Mouse (Mus musculus) CH12.LX (cell line): Measurements from ENCODE around the gene Neu4.

Experiments used
- BHLHE40 ChIP-seq: IDR thresholded peaks from 2 replicates; pipeline ENCODE4 v1.6.1; 2011; ENCODE audit warnings: mild to moderate bottlenecking, low read depth, low read length, improper control_type of control experiment
- CHD2 ChIP-seq: IDR thresholded peaks from 2 replicates; pipeline ENCODE4 v1.6.1; 2011; ENCODE audit warnings: low read length, improper control_type of control experiment
- CTCF ChIP-seq, 2 experiments: IDR thresholded peaks in 1 of 2; conservative IDR thresholded peaks in 1 of 2; 2 replicates each; pipeline ENCODE4 v1.5.1; 2011 to 2012; ENCODE audit warnings: low read depth in 2 of 2, low read length in 2 of 2, improper control_type of control experiment in 1 of 2, inconsistent platforms in 1 of 2, mild to moderate bottlenecking in 1 of 2, moderate library complexity in 1 of 2
- E2F4 ChIP-seq: IDR thresholded peaks from 2 replicates; pipeline ENCODE4 v1.6.1; 2011; ENCODE audit warnings: low read depth, low read length, improper control_type of control experiment; ENCODE audit not compliant: insufficient replicate concordance
- EP300 ChIP-seq: IDR thresholded peaks from 2 replicates; pipeline ENCODE4 v1.6.1; 2011; ENCODE audit warnings: low read length, improper control_type of control experiment
- IRF4 ChIP-seq: IDR thresholded peaks from 2 replicates; pipeline ENCODE4 v1.6.1; 2014; ENCODE audit warnings: low read depth, mild to moderate bottlenecking, inconsistent platforms, low read length, improper control_type of control experiment
- JUN ChIP-seq: IDR thresholded peaks from 2 replicates; pipeline ENCODE4 v1.6.1; 2011; ENCODE audit warnings: low read depth, mild to moderate bottlenecking, low read length, improper control_type of control experiment, moderate library complexity; ENCODE audit not compliant: insufficient read depth
- MEF2A ChIP-seq: IDR thresholded peaks from 2 replicates; pipeline ENCODE4 v1.6.1; 2014; ENCODE audit warnings: low read depth, mild to moderate bottlenecking, inconsistent platforms, low read length, improper control_type of control experiment, borderline replicate concordance
- NELFE ChIP-seq: IDR thresholded peaks from 2 replicates; pipeline ENCODE4 v1.6.1; 2011; ENCODE audit warnings: low read depth, low read length, improper control_type of control experiment
- PAX5 ChIP-seq: IDR thresholded peaks from 2 replicates; pipeline ENCODE4 v1.6.1; 2012; ENCODE audit warnings: low read length, inconsistent platforms, mixed read lengths
- POLR2A ChIP-seq: IDR thresholded peaks from 2 replicates; pipeline ENCODE4 v1.6.1; 2011; ENCODE audit warnings: low read depth, mild to moderate bottlenecking, improper control_type of control experiment, low read length
- UBTF ChIP-seq: IDR thresholded peaks from 2 replicates; pipeline ENCODE4 v1.6.1; 2012; ENCODE audit warnings: low read depth, mild to moderate bottlenecking, inconsistent platforms, low read length, improper control_type of control experiment, moderate library complexity
- ZC3H11A ChIP-seq: IDR thresholded peaks from 2 replicates; pipeline ENCODE4 v1.6.1; 2012; ENCODE audit warnings: low read depth, mild to moderate bottlenecking, inconsistent platforms, low read length, improper control_type of control experiment

GRCm38 (mm10) chr1:93986167-93986566 lies 34.1 kb upstream of the Neu4 start:
- TF ChIP-seq EP300 = no peak
- no peak for TF ChIP-seq IRF4
- TF ChIP-seq ZC3H11A = no peak
- no peak for TF ChIP-seq BHLHE40
- TF ChIP-seq POLR2A = no peak
- no peak for TF ChIP-seq E2F4
- TF ChIP-seq CTCF (conservative IDR thresholded peaks at IDR 0.05 in 1 of 2, IDR thresholded peaks at IDR 0.05 in 1 of 2; ENCODE audit: low read depth in 2 of 2, low read length in 2 of 2) = no peak
- no peak for TF ChIP-seq MEF2A
- TF ChIP-seq JUN = no peak
- TF ChIP-seq CHD2 = no peak
- no peak for TF ChIP-seq NELFE
- no peak for TF ChIP-seq UBTF
- TF ChIP-seq PAX5 = no peak
